Comparison of ENCODE assay signal across 24 mouse cellular contexts in the genomic region with DNA sequence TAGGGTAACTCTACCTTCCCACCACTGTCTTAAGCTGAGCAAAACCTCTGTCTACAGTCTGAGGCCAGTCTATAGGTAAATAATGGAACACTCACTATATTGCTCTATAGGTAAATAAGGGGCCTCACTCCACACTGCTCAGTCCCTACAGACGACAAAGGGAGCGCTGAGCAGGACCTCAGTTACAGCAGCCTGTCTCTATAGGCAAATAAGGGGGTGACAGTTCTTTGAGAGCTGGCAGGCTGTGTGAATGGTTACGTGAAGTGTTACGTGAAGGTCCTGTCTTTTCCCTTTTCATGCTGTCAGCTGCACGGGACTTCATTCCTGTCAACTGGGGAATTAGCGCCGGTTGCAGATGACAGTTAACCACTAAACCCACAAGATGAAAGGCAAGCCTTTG.
A peak's percentile ranks its signal among the peaks of the same experiment; 100 is the strongest.
DNase-seq lines count a peak whose midpoint lies in the region; ATAC-seq and TF ChIP-seq lines count a peak whose summit lies in the region.
"Had no signal": no experiment of that assay in that cellular context is flagged by ENCODE, and none has a peak within 500 bp of the region (broad histone marks: within the 10 kb centered on the region; RNA-seq: fewer than 3 reads in every experiment).

No protein-coding gene starts in this region.

- TF ChIP-seq CTCF in midbrain, postnatal 0 days (IDR thresholded peaks at IDR 0.05): no peak

- H3K27me3 ChIP-seq in heart, embryonic 10.5 days (ENCODE audit: insufficient read depth, poor library complexity, severe bottlenecking): peaks cover 36% of the 10 kb centered on the region
- H3K27me3 ChIP-seq in heart, embryonic 12.5 days (replicated peaks): peaks cover 18% of the 10 kb centered on the region; the same call in 1 of the 2 replicates
- H3K27me3 ChIP-seq in midbrain, embryonic 11.5 days (ENCODE audit: control insufficient read depth, insufficient read depth, low read length): no peaks in the 10 kb centered on the region
- no peaks in the 10 kb centered on the region for H3K27me3 ChIP-seq in midbrain, postnatal 0 days (ENCODE audit: insufficient read depth, low read length)
- no peaks in the 10 kb centered on the region for H3K27me3 ChIP-seq in midbrain, embryonic 14.5 days (ENCODE audit: control insufficient read depth, insufficient read depth, low read length)
- no peaks in the 10 kb centered on the region for H3K27me3 ChIP-seq in kidney, embryonic 16.5 days (ENCODE audit: insufficient read depth, low read length)
- H3K27me3 ChIP-seq: forebrain, embryonic 13.5 days; heart, embryonic 15.5 days; hindbrain, embryonic 13.5 days had no signal

- no peak overlapping the region for H3K4me2 ChIP-seq in heart, embryonic 12.5 days
- H3K4me2 ChIP-seq in midbrain, embryonic 11.5 days: no peak overlapping the region
- H3K4me2 ChIP-seq in midbrain, postnatal 0 days (ENCODE audit: low read depth, low read length, poor library complexity, severe bottlenecking): no peak overlapping the region
- no peak overlapping the region for H3K4me2 ChIP-seq in midbrain, embryonic 14.5 days (ENCODE audit: low read length)
- no peak overlapping the region for H3K4me2 ChIP-seq in kidney, embryonic 16.5 days (replicated peaks; ENCODE audit: low read depth, low read length)
- H3K4me2 ChIP-seq: forebrain, embryonic 13.5 days; heart, embryonic 11.5 days; heart, embryonic 15.5 days; hindbrain, embryonic 13.5 days had no signal

- H3K4me1 ChIP-seq in heart, embryonic 10.5 days: peaks cover 14% of the 10 kb centered on the region
- H3K4me1 ChIP-seq in heart, embryonic 12.5 days (replicated peaks): peaks cover 17% of the 10 kb centered on the region
- peaks cover 9% of the 10 kb centered on the region for H3K4me1 ChIP-seq in midbrain, embryonic 11.5 days (ENCODE audit: control insufficient read depth, insufficient read depth, low read length)
- 0 out of 2 replicates have a peak, but pooled peaks cover 2% of the 10 kb centered on the region for H3K4me1 ChIP-seq in midbrain, postnatal 0 days (ENCODE audit: insufficient read depth, low read length)
- H3K4me1 ChIP-seq in midbrain, embryonic 14.5 days (ENCODE audit: control insufficient read depth, insufficient read depth, low read length): peaks cover 20% of the 10 kb centered on the region
- no peaks in the 10 kb centered on the region for H3K4me1 ChIP-seq in kidney, embryonic 16.5 days (ENCODE audit: insufficient read depth, low read length)
- H3K4me1 ChIP-seq: forebrain, embryonic 10.5 days had no signal

- H3K36me3 ChIP-seq in heart, embryonic 10.5 days: peaks cover 27% of the 10 kb centered on the region
- H3K36me3 ChIP-seq in heart, embryonic 12.5 days: peaks cover 29% of the 10 kb centered on the region
- H3K36me3 ChIP-seq in midbrain, embryonic 11.5 days (ENCODE audit: control insufficient read depth, insufficient read depth, low read length): no peaks in the 10 kb centered on the region
- 0 out of 2 replicates have a peak, but pooled peaks cover 4% of the 10 kb centered on the region for H3K36me3 ChIP-seq in midbrain, postnatal 0 days (ENCODE audit: insufficient read depth, low read length)
- no peaks in the 10 kb centered on the region for H3K36me3 ChIP-seq in midbrain, embryonic 14.5 days (ENCODE audit: control insufficient read depth, insufficient read depth, low read length)
- H3K36me3 ChIP-seq in kidney, embryonic 16.5 days (ENCODE audit: insufficient read depth, low read length): peaks cover 13% of the 10 kb centered on the region

- H3K4me3 ChIP-seq in heart, embryonic 10.5 days: 0 out of 2 replicates have a peak overlapping the region, but pooled peaks have one; percentile 2
- no peak overlapping the region for H3K4me3 ChIP-seq in heart, embryonic 12.5 days
- H3K4me3 ChIP-seq in midbrain, embryonic 11.5 days (ENCODE audit: low read depth, low read length): no peak overlapping the region
- H3K4me3 ChIP-seq in midbrain, postnatal 0 days (ENCODE audit: low read depth, low read length): no peak overlapping the region
- H3K4me3 ChIP-seq in midbrain, embryonic 14.5 days (replicated peaks; ENCODE audit: low read depth, low read length): no peak overlapping the region
- H3K4me3 ChIP-seq in kidney, embryonic 16.5 days (ENCODE audit: low read length): no peak overlapping the region
- H3K4me3 ChIP-seq: forebrain, embryonic 10.5 days; forebrain, embryonic 13.5 days; heart, adult 2 months; heart, embryonic 15.5 days; hindbrain, embryonic 13.5 days had no signal

- no peaks in the 10 kb centered on the region for H3K9me3 ChIP-seq in heart, embryonic 10.5 days
- H3K9me3 ChIP-seq in heart, embryonic 12.5 days (replicated peaks): no peaks in the 10 kb centered on the region; the same call in 1 of the 2 replicates
- H3K9me3 ChIP-seq in midbrain, embryonic 11.5 days (ENCODE audit: control insufficient read depth, low read length): no peaks in the 10 kb centered on the region
- no peaks in the 10 kb centered on the region for H3K9me3 ChIP-seq in midbrain, postnatal 0 days (ENCODE audit: low read length)
- H3K9me3 ChIP-seq in midbrain, embryonic 14.5 days (ENCODE audit: control insufficient read depth, low read length): no peaks in the 10 kb centered on the region
- H3K9me3 ChIP-seq in kidney, embryonic 16.5 days (ENCODE audit: low read length): no peaks in the 10 kb centered on the region
- H3K9me3 ChIP-seq: forebrain, embryonic 10.5 days; forebrain, embryonic 13.5 days; heart, embryonic 15.5 days had no signal

- no peak overlapping the region for H3K27ac ChIP-seq in heart, embryonic 10.5 days
- no peak overlapping the region for H3K27ac ChIP-seq in heart, embryonic 12.5 days (ENCODE audit: poor library complexity, severe bottlenecking)
- no peak overlapping the region for H3K27ac ChIP-seq in midbrain, embryonic 11.5 days (ENCODE audit: low read depth, low read length)
- H3K27ac ChIP-seq in midbrain, postnatal 0 days (ENCODE audit: low read depth, low read length): no peak overlapping the region
- 0 out of 2 replicates have a peak overlapping the region, but pooled peaks have one; percentile 26 for H3K27ac ChIP-seq in midbrain, embryonic 14.5 days (replicated peaks; ENCODE audit: low read depth, low read length)
- H3K27ac ChIP-seq in kidney, embryonic 16.5 days (ENCODE audit: low read length): no peak overlapping the region
- H3K27ac ChIP-seq: forebrain, embryonic 10.5 days; forebrain, embryonic 13.5 days; heart, adult 2 months; heart, embryonic 15.5 days; hindbrain, embryonic 13.5 days; hindbrain, postnatal 0 days had no signal

- no peak for DNase-seq in heart, embryonic 10.5 days (ENCODE audit: low spot score)
- no peak for DNase-seq in midbrain, embryonic 11.5 days (ENCODE audit: low spot score, missing footprints)
- DNase-seq in midbrain, postnatal 0 days (ENCODE audit: low spot score): no peak
- peak; percentile 43 for DNase-seq in midbrain, embryonic 14.5 days
- no peak for DNase-seq in kidney, adult 9 months
- DNase-seq: adrenal gland, adult 8-10 months; adrenal gland, postnatal 25 days; cerebellum, adult 18-20 months; cerebellum, adult 9-10 months; cerebellum, postnatal 14 days; gastrocnemius, postnatal 10 days; gastrocnemius, postnatal 36 days; heart, adult 2 months; heart, postnatal 14 days had no signal

- WGBS in heart, embryonic 10.5 days: 54% methylated on average over 7 of the region's 7 CpGs
- 49% methylated on average over 7 of the region's 7 CpGs for WGBS in heart, embryonic 12.5 days
- 50% methylated on average over 7 of the region's 7 CpGs for WGBS in midbrain, embryonic 11.5 days
- WGBS in midbrain, postnatal 0 days: 39% methylated on average over 7 of the region's 7 CpGs
- 19% methylated on average over 7 of the region's 7 CpGs for WGBS in midbrain, embryonic 14.5 days
- WGBS in kidney, embryonic 16.5 days: 80% methylated on average over 7 of the region's 7 CpGs

- no peak for ATAC-seq in heart, embryonic 12.5 days (ENCODE audit: insufficient number of reproducible peaks, low FRiP score)
- peak; percentile 59 for ATAC-seq in midbrain, embryonic 11.5 days (ENCODE audit: low FRiP score)
- ATAC-seq in midbrain, postnatal 0 days (ENCODE audit: low FRiP score): no peak
- ATAC-seq in midbrain, embryonic 14.5 days (ENCODE audit: low FRiP score, low TSS enrichment): peak; percentile 37; the same call in 1 of the 2 replicates
- ATAC-seq in kidney, embryonic 16.5 days (ENCODE audit: low FRiP score, low TSS enrichment): no peak
- ATAC-seq: activated CD4-positive, CD25-positive, alpha-beta regulatory T cell, adult 4 months; forebrain, embryonic 13.5 days; forebrain, embryonic 16.5 days; hindbrain, postnatal 0 days had no signal

- no peak overlapping the region for H3K9ac ChIP-seq in heart, embryonic 12.5 days
- no peak overlapping the region for H3K9ac ChIP-seq in midbrain, embryonic 11.5 days (ENCODE audit: low read length)
- H3K9ac ChIP-seq in midbrain, postnatal 0 days (replicated peaks; ENCODE audit: low read length, poor library complexity, severe bottlenecking): no peak overlapping the region
- no peak overlapping the region for H3K9ac ChIP-seq in midbrain, embryonic 14.5 days (replicated peaks; ENCODE audit: low read length)
- H3K9ac ChIP-seq in kidney, embryonic 16.5 days (replicated peaks; ENCODE audit: low read length): no peak overlapping the region
- H3K9ac ChIP-seq: forebrain, embryonic 13.5 days; heart, embryonic 15.5 days; hindbrain, embryonic 13.5 days had no signal

Comparison
In these comparisons a context has a peak if more than half of its experiments do, and no peak if none do; other contexts are left out.
1. ATAC-seq: peak in midbrain, embryonic 11.5 days (single experiment) and midbrain, embryonic 14.5 days (single experiment); none in heart, embryonic 12.5 days (single experiment), midbrain, postnatal 0 days (single experiment) and kidney, embryonic 16.5 days (single experiment).